Mouse (Mus musculus): Measurements from ENCODE around the gene Myo15. TPM values are rescaled to one million over a fixed set of nuclear protein-coding genes. Genes with fewer than 3 reads are reported as not detected.

Myo15 gene
- polyA plus RNA-seq, 1 experiment from 2014 or later: 0.08 TPM

- no peak overlapping the region for H3K4me2 ChIP-seq (ENCODE audit: low read length)
- no peaks in the 10 kb centered on the region for H3K4me1 ChIP-seq (replicated peaks; ENCODE audit: control insufficient read depth, insufficient read depth, low read length)
- WGBS: 90% methylated on average over 6 of the region's 6 CpGs
- H3K27ac ChIP-seq (ENCODE audit: low read length): no peak overlapping the region
- H3K4me3 ChIP-seq (replicated peaks; ENCODE audit: low read length): no peak overlapping the region
- H3K27me3 ChIP-seq (replicated peaks; ENCODE audit: control insufficient read depth, insufficient read depth, low read length): no peaks in the 10 kb centered on the region
- ATAC-seq: no peak
- no peaks in the 10 kb centered on the region for H3K9me3 ChIP-seq (ENCODE audit: control insufficient read depth, low read length)
- H3K36me3 ChIP-seq (ENCODE audit: control insufficient read depth, insufficient read depth): peaks cover 13% of the 10 kb centered on the region
- no peak overlapping the region for H3K9ac ChIP-seq (replicated peaks; ENCODE audit: low read depth, low read length)
Observed at GRCm38 (mm10) chr11:60442896-60443295, 26.2 kb upstream of the Myo15 start.

- peaks cover 13% of the 10 kb centered on the region for H3K36me3 ChIP-seq (ENCODE audit: control insufficient read depth, insufficient read depth)
- H3K4me1 ChIP-seq (replicated peaks; ENCODE audit: control insufficient read depth, insufficient read depth, low read length): no peaks in the 10 kb centered on the region
- H3K4me3 ChIP-seq (replicated peaks; ENCODE audit: low read length): no peak overlapping the region
- no peaks in the 10 kb centered on the region for H3K9me3 ChIP-seq (ENCODE audit: control insufficient read depth, low read length)
- H3K4me2 ChIP-seq (ENCODE audit: low read length): no peak overlapping the region
- H3K9ac ChIP-seq (replicated peaks; ENCODE audit: low read depth, low read length): no peak overlapping the region
- H3K27me3 ChIP-seq (replicated peaks; ENCODE audit: control insufficient read depth, insufficient read depth, low read length): no peaks in the 10 kb centered on the region
- no peak for ATAC-seq
- 67% methylated on average over 4 of the region's 4 CpGs for WGBS
- no peak overlapping the region for H3K27ac ChIP-seq (ENCODE audit: low read length)
Observed at GRCm38 (mm10) chr11:60444007-60444406, 25.1 kb upstream of the Myo15 start.

GRCm38 (mm10) chr11:60454080-60454744, 14.9 kb upstream of the Myo15 start, which contains the start of gene Drg2:
TSS of gene Drg2 (plus strand) at chr11:60454591.
- H3K27me3 ChIP-seq (replicated peaks; ENCODE audit: control insufficient read depth, insufficient read depth, low read length): no peaks in the 10 kb centered on the region
- peak; percentile 98 for ATAC-seq

GRCm38 (mm10) chr11:60454745-60455087, 14.4 kb upstream of the Myo15 start:
- Histone ChIP-seq H3K9ac (replicated peaks; ENCODE audit: low read depth, low read length) (peak overlapping the region; percentile 73), H3K4me2 (ENCODE audit: low read length) (peak overlapping the region; percentile 86), H3K27me3 (replicated peaks; ENCODE audit: control insufficient read depth, insufficient read depth, low read length) (no peaks in the 10 kb centered on the region), H3K4me3 (replicated peaks; ENCODE audit: low read length) (peak overlapping the region; percentile 69), H3K36me3 (ENCODE audit: control insufficient read depth, insufficient read depth) (peaks cover 12% of the 10 kb centered on the region), H3K27ac (ENCODE audit: low read length) (0 out of 2 replicates have a peak overlapping the region, but pooled peaks have one; percentile 43), H3K9me3 (ENCODE audit: control insufficient read depth, low read length) (no peaks in the 10 kb centered on the region), H3K4me1 (replicated peaks; ENCODE audit: control insufficient read depth, insufficient read depth, low read length) (peaks cover 10% of the 10 kb centered on the region)
- ATAC-seq: peak; percentile 24
- under 1% methylated on average over 17 of the region's 17 CpGs for WGBS

More at GRCm38 (mm10) chr11:60454080-60454744, 14.9 kb upstream of the Myo15 start, which contains the start of gene Drg2:
- WGBS: 5% methylated on average over 27 of the region's 27 CpGs
- Histone ChIP-seq H3K4me1 (replicated peaks; ENCODE audit: control insufficient read depth, insufficient read depth, low read length) (peaks cover 10% of the 10 kb centered on the region), H3K9me3 (ENCODE audit: control insufficient read depth, low read length) (no peaks in the 10 kb centered on the region), H3K27ac (ENCODE audit: low read length) (peak within 1 kb of the TSS; percentile 43; the same call in 1 of the 2 replicates), H3K36me3 (ENCODE audit: control insufficient read depth, insufficient read depth) (peaks cover 9% of the 10 kb centered on the region), H3K4me3 (replicated peaks; ENCODE audit: low read length) (peak within 1 kb of the TSS; percentile 69), H3K9ac (replicated peaks; ENCODE audit: low read depth, low read length) (peak within 1 kb of the TSS; percentile 73), H3K4me2 (ENCODE audit: low read length) (peak within 1 kb of the TSS; percentile 86)

GRCm38 (mm10) chr11:60457973-60458372, 11.2 kb upstream of the Myo15 start:
- Histone ChIP-seq H3K27me3 (replicated peaks; ENCODE audit: control insufficient read depth, insufficient read depth, low read length) (no peaks in the 10 kb centered on the region), H3K9ac (replicated peaks; ENCODE audit: low read depth, low read length) (no peak overlapping the region), H3K4me3 (replicated peaks; ENCODE audit: low read length) (no peak overlapping the region), H3K27ac (ENCODE audit: low read length) (no peak overlapping the region), H3K36me3 (ENCODE audit: control insufficient read depth, insufficient read depth) (peaks cover 36% of the 10 kb centered on the region), H3K4me1 (replicated peaks; ENCODE audit: control insufficient read depth, insufficient read depth, low read length) (peaks cover 10% of the 10 kb centered on the region), H3K9me3 (ENCODE audit: control insufficient read depth, low read length) (no peaks in the 10 kb centered on the region), H3K4me2 (ENCODE audit: low read length) (no peak overlapping the region)
- no peak for ATAC-seq
- 91% methylated on average over 1 of the region's 1 CpGs for WGBS

- no peaks in the 10 kb centered on the region for H3K4me1 ChIP-seq (replicated peaks; ENCODE audit: control insufficient read depth, insufficient read depth, low read length)
- H3K27me3 ChIP-seq (replicated peaks; ENCODE audit: control insufficient read depth, insufficient read depth, low read length): no peaks in the 10 kb centered on the region
- H3K27ac ChIP-seq (ENCODE audit: low read length): no peak overlapping the region
- no peak overlapping the region for H3K4me3 ChIP-seq (replicated peaks; ENCODE audit: low read length)
- peaks cover 39% of the 10 kb centered on the region for H3K36me3 ChIP-seq (ENCODE audit: control insufficient read depth, insufficient read depth)
- no peak overlapping the region for H3K4me2 ChIP-seq (ENCODE audit: low read length)
- H3K9ac ChIP-seq (replicated peaks; ENCODE audit: low read depth, low read length): no peak overlapping the region
- no peak for ATAC-seq
- H3K9me3 ChIP-seq (ENCODE audit: control insufficient read depth, low read length): no peaks in the 10 kb centered on the region
- WGBS: 95% methylated on average over 2 of the region's 2 CpGs
Observed at GRCm38 (mm10) chr11:60465943-60466380, 3.2 kb upstream of the Myo15 start.

GRCm38 (mm10) chr11:60470743-60471142, 1.6 kb downstream of the Myo15 start:
- Histone ChIP-seq H3K27me3 (replicated peaks; ENCODE audit: control insufficient read depth, insufficient read depth, low read length) (no peaks in the 10 kb centered on the region), H3K4me3 (replicated peaks; ENCODE audit: low read length) (no peak overlapping the region), H3K9me3 (ENCODE audit: control insufficient read depth, low read length) (no peaks in the 10 kb centered on the region), H3K27ac (ENCODE audit: low read length) (no peak overlapping the region), H3K4me2 (ENCODE audit: low read length) (no peak overlapping the region), H3K9ac (replicated peaks; ENCODE audit: low read depth, low read length) (no peak overlapping the region), H3K4me1 (replicated peaks; ENCODE audit: control insufficient read depth, insufficient read depth, low read length) (no peaks in the 10 kb centered on the region), H3K36me3 (ENCODE audit: control insufficient read depth, insufficient read depth) (peaks cover 10% of the 10 kb centered on the region; the same call in 1 of the 2 replicates)
- no peak for ATAC-seq
- WGBS: 83% methylated on average over 9 of the region's 9 CpGs

- Histone ChIP-seq H3K4me1 (replicated peaks; ENCODE audit: control insufficient read depth, insufficient read depth, low read length) (no peaks in the 10 kb centered on the region), H3K36me3 (ENCODE audit: control insufficient read depth, insufficient read depth) (peaks cover 2% of the 10 kb centered on the region; the same call in 1 of the 2 replicates), H3K9me3 (ENCODE audit: control insufficient read depth, low read length) (no peaks in the 10 kb centered on the region), H3K27me3 (replicated peaks; ENCODE audit: control insufficient read depth, insufficient read depth, low read length) (no peaks in the 10 kb centered on the region), H3K9ac (replicated peaks; ENCODE audit: low read depth, low read length) (no peak overlapping the region), H3K4me3 (replicated peaks; ENCODE audit: low read length) (no peak overlapping the region), H3K4me2 (ENCODE audit: low read length) (no peak overlapping the region), H3K27ac (ENCODE audit: low read length) (no peak overlapping the region)
- WGBS: 79% methylated on average over 5 of the region's 5 CpGs
- no peak for ATAC-seq
Observed at GRCm38 (mm10) chr11:60474534-60474933, 5.4 kb downstream of the Myo15 start.

- Histone ChIP-seq H3K4me3 (replicated peaks; ENCODE audit: low read length) (no peak overlapping the region), H3K27ac (ENCODE audit: low read length) (no peak overlapping the region), H3K4me2 (ENCODE audit: low read length) (no peak overlapping the region), H3K9me3 (ENCODE audit: control insufficient read depth, low read length) (no peaks in the 10 kb centered on the region), H3K4me1 (replicated peaks; ENCODE audit: control insufficient read depth, insufficient read depth, low read length) (no peaks in the 10 kb centered on the region), H3K36me3 (ENCODE audit: control insufficient read depth, insufficient read depth) (no peaks in the 10 kb centered on the region), H3K9ac (replicated peaks; ENCODE audit: low read depth, low read length) (no peak overlapping the region), H3K27me3 (replicated peaks; ENCODE audit: control insufficient read depth, insufficient read depth, low read length) (no peaks in the 10 kb centered on the region)
- ATAC-seq: no peak
- WGBS: 86% methylated on average over 5 of the region's 5 CpGs
Observed at GRCm38 (mm10) chr11:60475668-60476362, 6.7 kb downstream of the Myo15 start.

Data from forebrain, embryonic 16.5 days (tissue).